Mouse (Mus musculus) retina, adult 2 months (tissue): ENCODE measurements at regions not wholly inside any gene's neighbourhood (a gene's known extent, or its start where the extent isn't known, plus 50 kb on each side); places are given as distances from the start of the nearest gene placed in this dataset.

Experiments
- DNase-seq: peaks from one replicate; pipeline ENCODE4 v3.0.0-alpha.2; 2012; ENCODE audit warnings: low read depth, low spot score

GRCm38 (mm10) chr5:46086885-46087284, 229.5 kb upstream of the Lcorl start:
- DNase-seq, result no peak

DNA sequence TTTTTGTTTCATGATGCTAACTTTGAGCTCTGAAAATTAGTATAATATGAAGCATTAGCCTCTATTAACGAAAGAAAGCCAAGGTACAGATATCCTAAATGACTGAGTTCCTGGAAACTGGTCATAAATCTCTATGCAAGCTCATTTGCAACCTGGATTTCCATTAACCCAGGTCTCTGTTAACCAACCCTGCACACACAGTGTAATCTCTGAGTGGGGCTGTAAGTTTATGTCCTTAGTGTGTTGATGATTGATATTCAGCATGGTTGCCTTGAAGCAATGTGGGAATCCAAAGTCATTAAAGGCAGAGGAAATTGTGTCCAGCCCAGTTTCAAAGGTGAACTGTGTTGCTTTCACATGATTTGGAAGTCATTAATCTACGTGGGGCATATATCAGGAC, 225.9 kb upstream of the Lcorl start:
- DNase-seq, result no peak

GRCm38 (mm10) chr5:46073744-46074143, 216.3 kb upstream of the Lcorl start:
- no peak for DNase-seq

- no peak for DNase-seq
These were observed 215.7 kb upstream of the Lcorl start for GRCm38 (mm10) chr5:46073136-46073535.

DNA sequence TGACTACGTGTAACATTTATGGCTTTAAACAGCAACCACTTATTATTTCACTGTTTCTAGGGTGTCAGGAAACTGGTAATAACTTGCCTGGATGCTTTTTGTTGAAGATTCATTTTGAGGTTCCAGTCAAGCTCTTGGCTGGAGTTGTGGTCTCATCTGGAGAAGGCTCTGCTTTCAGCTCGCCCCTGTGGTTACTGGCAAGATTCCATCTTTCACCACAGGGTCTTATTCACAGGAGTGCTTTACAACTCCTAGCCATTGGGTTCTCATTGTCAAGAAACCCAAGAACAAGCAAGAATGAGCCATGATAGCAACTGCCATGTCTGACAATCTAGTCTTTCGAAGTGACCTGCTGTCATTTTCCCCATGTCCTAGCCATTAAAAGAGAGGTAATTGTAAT, 202.5 kb upstream of the Lcorl start:
- no peak for DNase-seq

DNA sequence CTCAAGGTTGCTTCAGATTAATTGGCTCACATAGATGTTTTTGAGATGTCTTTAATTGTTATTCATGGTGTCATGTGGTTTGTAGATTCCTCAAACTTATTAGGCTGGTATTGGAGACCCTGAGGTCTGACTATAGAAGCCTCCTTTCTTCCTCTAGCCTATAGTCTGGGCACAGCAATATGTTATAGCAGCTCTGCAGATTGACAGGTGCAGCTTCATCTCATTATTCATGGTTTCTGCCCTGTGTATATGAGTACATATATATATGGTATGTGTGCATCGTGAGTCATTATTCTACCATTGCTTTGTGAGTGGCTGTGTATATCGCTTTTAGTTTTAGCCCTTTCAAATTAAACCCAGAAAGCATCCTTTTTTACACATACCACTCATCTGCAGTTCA, 197.4 kb upstream of the Lcorl start:
- no peak for DNase-seq

DNA sequence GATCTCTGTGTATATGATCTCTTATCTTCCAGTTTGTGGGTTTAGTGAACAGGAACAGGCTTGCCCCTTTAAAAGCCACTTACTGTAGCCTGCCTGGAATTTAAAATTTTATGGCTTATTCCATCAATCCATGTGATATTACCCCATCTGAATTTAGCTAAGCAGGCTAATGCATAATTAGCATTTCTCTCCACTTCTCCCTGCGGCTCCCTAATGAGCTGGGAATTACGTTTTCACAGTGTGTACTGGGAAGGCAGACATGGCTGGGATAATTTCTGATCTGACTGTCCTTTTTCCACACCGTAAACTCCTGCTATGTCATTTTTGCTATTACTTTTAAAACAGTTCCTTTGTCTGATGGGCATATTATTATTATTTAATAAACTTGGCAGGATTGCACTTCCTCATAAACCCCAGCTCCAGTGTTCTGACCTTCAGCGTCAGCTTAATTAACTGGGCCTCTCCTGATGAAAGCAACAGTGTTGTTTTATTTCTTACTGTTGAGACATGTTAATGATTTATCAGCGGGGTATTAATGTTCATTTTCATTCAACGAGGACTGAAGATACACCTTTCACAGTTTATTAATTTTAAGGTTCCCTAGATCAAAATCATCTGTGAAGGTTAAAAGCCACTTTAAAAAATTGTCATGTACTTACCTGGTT, 185.4 kb upstream of the Lcorl start:
- DNase-seq, result no peak

- DNase-seq, result peak; percentile 32
These were observed 175.7 kb upstream of the Lcorl start for GRCm38 (mm10) chr5:46033008-46033676.

DNA sequence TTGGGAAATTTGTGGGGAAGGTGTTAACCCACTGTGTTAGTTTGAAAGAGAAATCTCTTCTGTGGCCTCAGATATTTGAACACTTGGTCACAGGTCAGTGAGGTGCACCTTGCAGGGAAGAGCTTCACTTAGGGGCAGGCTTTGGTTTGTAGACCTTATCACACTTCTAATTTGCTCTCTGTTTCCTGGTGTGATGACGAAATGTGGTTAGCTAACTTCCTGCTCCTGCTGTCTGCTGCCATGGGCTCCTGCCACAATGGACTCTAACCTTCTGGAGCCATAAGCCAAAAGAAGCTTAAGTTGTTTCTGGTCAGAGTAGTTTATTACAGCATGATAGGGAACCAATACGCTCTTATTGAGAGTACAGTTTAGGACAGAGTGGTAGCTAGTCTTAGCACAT, 174.8 kb upstream of the Lcorl start:
- no peak for DNase-seq

- DNase-seq, result no peak
These were observed 166.7 kb upstream of the Lcorl start for GRCm38 (mm10) chr5:46024138-46024537.

DNA sequence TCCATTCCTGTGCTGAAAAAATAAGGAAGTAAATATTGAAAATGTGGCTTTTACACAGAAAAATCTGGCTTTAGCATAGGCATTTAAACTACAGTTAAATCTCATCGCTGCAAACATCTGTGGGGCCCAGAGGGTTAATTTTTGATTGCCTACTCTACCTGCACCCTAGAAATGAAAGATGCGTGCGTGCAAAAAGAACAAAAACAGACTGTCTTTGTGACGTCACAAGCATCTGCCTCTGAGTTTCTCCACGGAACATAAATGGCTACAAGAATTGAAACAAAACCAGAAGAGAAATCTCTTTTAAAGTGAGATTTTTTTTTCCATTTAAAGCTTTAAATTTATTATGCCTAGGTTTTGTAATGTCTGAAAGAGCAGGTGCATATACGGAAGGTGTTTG, 166.0 kb upstream of the Lcorl start:
- DNase-seq, result no peak

- DNase-seq, result no peak
These were observed 164.6 kb upstream of the Lcorl start for GRCm38 (mm10) chr5:46022047-46022422.

- DNase-seq, result no peak
These were observed 164.1 kb upstream of the Lcorl start for GRCm38 (mm10) chr5:46021398-46022046.

GRCm38 (mm10) chr5:46020175-46020574, 162.8 kb upstream of the Lcorl start:
- no peak for DNase-seq

GRCm38 (mm10) chr5:46007446-46007845, 150.0 kb upstream of the Lcorl start:
- no peak for DNase-seq

DNA sequence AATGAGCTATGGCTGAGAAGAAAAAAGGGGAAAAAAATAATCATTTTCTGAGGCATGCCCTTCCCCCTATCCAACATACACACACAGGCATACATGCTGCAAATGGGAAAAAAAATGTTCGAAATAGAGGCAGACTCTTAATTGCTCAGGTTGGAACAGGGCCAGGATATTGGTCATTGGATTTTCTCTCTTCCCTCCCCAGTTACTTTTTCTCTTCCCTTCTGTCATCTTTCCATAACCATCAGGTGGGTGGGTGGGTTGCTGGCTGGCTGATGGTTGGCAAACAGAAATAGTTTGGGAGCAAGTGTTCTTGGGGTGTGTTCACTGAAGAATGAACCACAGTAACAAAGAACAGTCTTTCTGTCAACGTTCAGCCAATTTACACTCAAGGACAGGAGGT, 149.3 kb upstream of the Lcorl start:
- no peak for DNase-seq

GRCm38 (mm10) chr5:46006228-46006627, 148.8 kb upstream of the Lcorl start:
- no peak for DNase-seq

DNA sequence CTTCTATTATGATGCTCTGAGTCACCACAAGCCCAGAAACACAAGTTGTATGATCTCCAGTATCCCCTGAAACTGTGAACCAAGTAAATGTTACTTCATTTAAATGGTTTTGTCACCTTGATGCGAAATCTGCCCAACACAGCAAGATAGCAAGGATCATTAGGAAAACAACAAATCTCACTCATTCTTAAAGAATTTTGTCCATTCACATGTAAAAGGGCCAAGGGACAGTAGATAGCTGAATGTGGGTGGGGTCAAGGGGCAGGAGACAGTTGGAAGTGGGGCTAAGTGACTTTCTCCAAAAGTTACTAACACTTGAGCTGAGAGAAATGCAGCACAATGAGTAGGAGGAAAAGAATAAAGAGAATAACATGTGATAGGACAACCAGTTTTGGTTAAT, 148.2 kb upstream of the Lcorl start:
- DNase-seq, result no peak

- DNase-seq, result no peak
These were observed 144.6 kb upstream of the Lcorl start for GRCm38 (mm10) chr5:46002011-46002410.

DNA sequence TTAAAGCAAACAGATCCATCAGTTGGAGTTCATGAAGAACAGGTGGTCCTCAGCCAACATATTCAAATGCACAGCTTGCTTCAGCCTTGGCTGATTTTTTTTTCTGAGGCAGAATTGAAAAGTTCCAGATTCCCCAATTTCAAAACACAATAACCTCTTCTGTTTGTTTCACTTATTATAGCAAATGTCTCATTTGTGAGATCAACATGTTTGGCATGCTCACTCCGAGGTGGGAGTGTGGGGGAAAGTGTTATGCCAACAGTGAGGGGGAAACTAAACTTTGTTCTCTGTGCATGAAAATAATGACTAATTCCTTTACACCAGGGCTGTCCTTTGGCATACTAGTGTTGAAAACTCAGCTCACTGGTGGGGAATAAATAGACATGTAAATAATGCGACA, 100.4 kb upstream of the Lcorl start:
- no peak for DNase-seq

- DNase-seq, result no peak
These were observed 86.6 kb upstream of the Lcorl start for GRCm38 (mm10) chr5:45943970-45944369.

DNA sequence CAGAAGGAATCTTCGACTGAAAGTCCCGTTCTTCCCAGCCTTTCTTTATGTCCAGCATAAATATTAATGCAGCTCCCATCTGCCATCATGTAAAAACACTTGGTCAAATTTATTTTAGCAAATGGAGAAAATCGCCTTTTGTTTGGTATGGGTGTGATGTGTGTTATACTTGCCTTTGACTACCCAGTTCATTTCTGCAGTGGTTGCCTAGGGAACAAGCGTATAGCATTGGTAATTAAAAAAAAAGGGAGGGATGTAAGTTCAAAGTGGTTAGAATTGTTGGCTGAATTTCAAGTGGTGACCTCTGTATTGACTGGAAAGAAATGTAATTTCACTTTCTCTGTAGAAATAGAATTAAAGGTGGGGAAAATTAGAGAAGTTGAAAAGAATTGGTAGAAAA, 75.6 kb upstream of the Lcorl start:
- DNase-seq, result no peak

GRCm38 (mm10) chr5:45931252-45931651, 73.8 kb upstream of the Lcorl start:
- no peak for DNase-seq
